Mouse (Mus musculus) ovary, adult 18-20 months (tissue): Measurements from ENCODE around the gene Gm44973.
"Not testable (repeated sequence)": the region's sequence is repeated elsewhere in the genome, so short reads cannot be mapped to it uniquely, and the experiment has no call there.

ENCODE experiments used
- DNase-seq: peaks from one replicate; pipeline ENCODE4 v3.0.0; 2022; ENCODE audit warnings: low spot score, mixed read lengths

Gm44973 gene

DNA sequence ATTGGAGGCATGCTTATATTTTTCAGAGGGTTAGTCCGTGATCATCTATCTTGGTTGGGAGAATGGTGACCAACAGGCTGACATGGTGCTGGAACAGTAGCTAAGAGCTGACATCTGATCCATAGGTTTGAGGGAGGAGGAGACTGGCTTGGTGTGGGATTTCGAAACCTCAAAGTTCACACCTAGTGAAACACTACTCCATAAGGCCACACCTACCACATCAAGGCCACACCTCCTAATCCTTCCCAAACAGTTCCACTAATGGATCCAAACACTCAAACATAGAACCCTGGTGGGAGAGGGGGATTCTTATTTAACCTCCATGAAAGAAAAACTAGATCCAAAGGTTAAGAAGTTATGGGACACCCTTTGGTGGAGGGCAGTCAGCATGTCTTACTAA, 1.6 kb downstream of the Gm44973 start:
- no peak for DNase-seq

DNA sequence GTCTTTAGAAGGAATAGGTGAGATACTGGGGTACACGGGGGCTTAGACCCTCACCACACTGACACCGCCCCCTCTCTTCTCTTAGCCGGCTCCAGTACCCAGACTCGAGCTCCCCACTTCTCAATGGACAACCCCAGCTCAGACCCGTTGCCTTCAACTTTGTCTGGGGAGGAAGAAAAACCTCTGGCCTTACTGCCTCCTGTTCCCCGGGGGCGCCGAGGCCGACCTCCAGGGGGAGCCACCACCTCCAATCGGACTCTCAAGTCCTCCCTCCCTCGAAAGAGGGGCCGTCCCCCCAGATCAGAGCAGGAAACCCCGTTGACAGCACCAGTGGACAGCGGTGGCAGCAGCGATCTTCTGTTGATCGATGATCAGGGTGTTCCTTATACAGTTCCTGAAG, 2.1 kb downstream of the Gm44973 start:
- no peak for DNase-seq

DNA sequence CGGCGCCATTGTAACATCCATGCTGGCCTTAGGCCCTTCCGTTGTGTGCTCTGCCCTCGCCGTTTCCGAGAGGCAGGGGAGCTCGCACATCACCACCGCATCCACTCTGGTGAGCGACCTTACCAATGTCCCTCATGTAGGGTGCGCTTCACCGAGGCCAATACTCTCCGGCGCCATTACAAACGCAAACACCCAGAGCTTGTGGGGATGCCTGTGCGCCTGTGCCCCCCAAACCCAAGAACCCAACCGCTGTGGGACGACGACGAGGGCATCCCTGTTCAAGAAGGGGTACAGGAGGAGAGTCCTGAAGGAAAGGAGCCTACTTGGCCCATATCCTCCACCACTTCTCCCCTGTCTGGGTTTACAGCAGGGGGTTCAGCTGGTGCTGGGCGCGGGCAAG, 2.6 kb downstream of the Gm44973 start:
- no peak for DNase-seq

DNA sequence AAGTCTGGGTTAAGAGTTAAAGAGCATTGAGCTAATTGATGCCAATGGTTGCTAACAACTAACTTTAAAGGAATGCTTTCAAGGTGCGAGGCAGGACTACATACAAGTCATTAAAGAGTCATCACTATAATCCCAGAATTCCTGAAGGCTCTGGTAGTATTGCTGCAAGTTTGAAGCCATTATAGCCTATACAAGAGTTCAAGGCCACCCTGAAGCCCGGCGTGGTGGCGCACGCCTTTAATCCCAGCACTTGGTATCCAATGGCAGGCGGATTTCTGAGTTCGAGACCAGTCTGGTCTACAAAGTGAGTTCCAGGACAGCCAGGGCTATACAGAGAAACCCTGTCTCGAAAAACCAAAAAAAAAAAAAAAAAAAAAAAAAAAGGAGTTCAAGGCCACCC, 4.3 kb downstream of the Gm44973 start:
- DNase-seq, result not testable (repeated sequence)

DNA sequence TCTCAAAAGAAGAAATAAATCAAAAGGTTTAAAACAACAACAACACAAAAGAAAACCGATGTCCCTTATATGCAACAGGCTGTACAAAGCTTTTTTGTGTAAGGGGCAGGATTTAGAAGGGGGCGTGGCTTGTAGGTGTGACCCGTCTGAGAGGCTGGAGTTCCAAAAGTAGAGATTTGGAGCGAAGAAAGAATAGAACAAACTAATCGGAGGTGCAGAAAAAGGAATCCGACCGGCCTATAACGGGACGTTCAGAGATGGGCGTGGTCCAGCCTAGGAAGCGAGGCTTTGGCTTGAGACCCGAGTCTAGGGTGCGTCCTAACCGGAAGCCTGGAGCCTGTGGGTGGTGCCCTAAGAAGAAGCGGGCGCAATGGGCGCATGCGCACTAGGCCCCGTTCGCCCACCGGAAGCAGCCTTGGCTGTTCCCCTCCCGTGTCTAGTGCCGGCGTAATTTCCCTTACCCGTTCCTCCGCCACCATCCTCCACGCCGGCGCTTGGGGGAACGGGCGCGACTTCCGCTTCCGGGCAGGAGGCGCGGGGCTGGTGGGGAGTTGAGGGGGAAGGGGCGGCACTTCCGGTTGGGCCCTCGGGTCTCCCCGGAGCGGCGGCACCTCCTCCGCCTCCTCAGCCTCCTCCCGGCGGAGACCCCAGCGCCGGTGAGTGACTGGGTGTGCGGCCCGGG, 4.8 kb downstream of the Gm44973 start, which contains the start of the genes Zfp865 and Ccdc106:
Gene Zfp865, plus strand, starts transcription at position 377 of the 682 bp plus-strand sequence.
Gene Ccdc106, plus strand, starts transcription at position 554 of the 682 bp plus-strand sequence.
- peak; percentile 99 for DNase-seq

DNA sequence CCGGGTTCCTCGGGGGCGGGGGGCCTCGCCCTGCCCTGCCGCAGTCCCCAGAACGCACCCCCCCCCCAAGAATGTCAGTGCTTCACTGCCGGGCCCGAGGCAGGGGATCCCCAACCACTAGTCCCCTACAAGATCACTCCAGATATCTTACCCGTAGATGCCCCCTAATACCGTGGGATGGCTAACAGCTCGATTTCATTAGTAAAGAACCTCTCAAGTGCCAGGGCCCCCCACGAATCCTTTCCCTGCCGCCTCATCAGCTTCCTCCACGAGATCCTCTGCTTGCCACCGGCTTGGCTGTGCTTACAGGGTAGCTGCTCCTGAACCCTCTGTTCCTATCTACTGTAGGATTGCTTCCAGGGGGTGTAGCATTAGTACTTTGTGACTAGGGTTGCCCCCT, 5.4 kb downstream of the Gm44973 start:
- no peak for DNase-seq

DNA sequence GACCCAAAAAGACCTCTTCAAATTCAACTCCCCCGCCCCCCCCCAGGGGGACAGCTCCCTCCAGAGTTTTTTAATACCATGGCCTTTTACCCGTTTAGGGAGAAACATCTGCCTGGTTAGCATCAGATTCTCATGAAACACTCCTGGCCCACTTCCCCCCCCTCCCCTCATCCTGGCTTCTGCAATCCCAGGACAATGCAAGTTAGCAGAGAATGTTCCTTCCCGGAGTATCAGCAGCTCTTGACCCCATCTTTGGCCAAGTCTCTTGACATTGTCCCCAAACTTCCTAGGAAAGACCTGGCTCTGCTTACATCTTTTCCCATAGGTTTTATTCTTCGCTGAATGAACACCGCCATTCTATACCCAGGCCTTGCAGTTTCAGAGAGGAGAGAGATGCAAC, 5.9 kb downstream of the Gm44973 start:
- no peak for DNase-seq

DNA sequence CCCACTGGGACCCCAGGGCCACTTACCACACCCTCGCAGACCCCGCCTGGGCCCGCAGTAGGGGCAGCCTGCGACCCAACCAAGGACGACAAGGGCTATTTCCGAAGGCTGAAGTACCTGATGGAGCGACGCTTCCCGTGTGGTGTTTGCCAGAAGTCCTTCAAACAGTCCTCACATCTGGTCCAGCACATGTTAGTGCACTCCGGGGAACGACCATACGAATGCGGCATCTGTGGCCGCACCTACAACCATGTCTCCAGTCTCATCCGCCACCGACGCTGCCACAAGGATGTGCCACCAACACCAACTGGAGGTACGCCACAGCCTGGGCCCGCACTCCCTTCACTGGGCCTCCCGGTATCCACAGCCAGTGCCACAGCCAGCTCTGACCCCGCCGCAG, 14.2 kb downstream of the Gm44973 start:
- DNase-seq, result no peak

DNA sequence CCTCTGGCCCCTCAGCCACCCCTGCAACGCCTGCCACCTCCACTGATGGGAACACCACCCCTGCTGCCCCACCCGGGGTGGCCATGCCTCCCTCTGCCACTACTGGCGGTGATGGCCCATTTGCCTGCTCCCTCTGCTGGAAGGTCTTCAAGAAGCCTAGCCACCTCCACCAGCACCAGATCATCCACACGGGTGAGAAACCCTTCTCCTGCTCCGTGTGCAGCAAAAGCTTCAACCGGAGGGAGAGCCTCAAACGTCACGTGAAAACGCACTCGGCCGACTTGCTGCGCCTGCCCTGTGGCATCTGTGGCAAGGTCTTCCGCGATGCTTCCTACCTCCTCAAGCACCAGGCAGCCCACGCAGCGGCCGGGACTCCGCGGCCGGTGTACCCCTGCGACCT, 14.7 kb downstream of the Gm44973 start:
- no peak for DNase-seq

DNA sequence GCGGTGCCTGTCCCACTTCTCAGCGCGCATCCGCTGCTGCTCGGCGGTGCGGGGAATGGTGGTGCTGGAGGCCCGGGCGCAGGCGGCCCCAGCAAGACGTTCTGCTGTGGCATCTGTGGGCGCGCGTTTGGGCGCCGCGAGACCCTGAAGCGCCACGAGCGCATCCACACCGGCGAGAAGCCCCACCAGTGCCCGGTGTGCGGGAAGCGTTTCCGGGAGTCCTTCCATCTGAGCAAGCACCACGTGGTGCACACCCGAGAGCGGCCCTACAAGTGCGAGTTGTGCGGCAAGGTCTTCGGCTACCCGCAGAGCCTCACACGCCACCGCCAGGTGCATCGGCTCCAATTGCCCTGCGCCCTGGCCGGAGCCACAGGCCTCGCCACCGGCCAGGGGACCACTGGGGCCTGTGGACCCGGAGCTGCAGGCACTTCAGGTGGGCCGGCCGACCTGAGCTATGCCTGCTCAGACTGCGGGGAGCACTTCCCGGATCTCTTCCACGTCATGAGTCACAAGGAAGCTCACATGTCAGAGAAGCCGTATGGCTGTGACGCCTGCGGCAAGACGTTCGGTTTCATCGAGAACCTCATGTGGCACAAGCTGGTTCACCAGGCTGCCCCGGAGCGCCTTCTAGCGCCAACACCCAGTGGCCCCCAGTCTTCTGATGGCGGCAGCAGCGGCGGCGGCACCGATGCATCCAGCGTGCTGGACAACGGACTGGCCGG, 15.4 kb downstream of the Gm44973 start:
- DNase-seq, result no peak

DNA sequence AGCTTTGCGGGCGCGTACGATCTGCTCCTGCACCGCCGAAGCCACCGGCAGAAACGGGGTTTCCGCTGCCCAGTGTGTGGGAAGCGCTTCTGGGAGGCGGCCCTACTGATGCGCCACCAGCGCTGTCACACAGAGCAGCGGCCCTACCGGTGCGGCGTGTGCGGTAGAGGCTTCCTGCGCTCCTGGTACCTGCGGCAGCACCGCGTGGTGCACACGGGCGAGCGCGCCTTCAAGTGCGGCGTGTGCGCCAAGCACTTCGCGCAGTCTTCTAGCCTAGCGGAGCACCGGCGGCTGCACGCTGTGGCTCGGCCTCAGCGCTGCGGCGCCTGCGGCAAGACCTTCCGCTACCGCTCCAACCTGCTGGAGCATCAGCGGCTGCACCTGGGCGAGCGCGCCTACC, 16.2 kb downstream of the Gm44973 start:
- DNase-seq, result no peak

DNA sequence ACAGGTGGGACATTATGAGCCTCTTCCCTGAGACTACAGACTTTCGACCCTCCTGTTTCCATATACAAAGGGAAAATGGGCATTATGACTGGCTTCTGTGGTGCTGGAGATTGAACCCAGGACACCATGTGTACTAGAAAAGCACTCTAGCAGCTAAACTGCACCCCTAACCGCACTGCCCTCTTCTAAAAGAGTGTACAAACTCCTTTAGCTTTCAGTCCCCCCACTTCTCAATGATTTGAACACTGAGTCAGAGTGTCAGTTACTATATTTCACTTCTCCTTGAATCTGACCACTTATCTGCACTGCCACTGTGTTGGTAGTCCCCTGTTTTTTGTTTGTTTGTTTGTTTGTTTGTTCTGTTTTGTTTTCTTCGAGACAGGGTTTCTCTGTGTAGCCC, 18.5 kb downstream of the Gm44973 start, which contains the start of gene 4632433K11Rik:
Gene 4632433K11Rik, plus strand, starts transcription at position 301 of the 400 bp plus-strand sequence.
- no peak for DNase-seq

DNA sequence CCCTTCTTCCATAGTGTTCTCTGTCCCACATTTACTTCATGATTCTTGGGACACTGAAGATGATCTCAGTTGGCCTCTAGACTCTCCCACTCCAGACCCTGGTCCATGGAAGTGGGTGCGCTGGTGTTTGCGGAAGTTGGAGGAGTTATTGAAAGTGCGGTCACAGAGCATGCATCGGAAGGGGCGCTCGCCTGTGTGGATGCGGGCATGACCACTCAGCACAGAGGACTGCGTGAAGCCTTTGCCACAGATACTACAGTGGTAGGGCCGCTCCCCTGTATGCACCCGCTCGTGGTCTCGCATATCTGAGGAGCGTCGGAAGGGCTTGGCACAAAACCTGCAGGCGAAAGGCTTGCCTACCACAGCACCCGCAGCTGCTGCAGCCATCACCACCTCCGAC, 20.3 kb downstream of the Gm44973 start:
- DNase-seq, result no peak

DNA sequence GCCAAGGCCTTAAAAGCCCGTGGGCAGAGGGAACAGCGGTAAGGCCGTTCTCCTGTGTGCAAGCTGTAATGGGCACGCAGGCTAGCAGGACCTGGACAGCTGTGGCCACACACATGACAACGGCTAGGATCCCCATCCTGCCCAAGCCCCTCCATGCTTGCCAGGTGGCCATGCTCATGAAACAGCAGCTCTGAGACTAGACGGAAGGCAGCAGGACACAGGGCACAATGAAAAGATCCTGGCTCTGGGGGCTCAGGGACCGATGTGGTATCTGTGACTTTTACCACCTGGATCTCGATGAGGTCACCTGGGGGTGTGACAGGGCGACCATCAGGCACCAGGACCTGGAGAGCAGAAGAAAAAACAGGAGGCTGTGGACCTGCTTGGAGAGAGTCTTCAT, 20.8 kb downstream of the Gm44973 start:
- no peak for DNase-seq

DNA sequence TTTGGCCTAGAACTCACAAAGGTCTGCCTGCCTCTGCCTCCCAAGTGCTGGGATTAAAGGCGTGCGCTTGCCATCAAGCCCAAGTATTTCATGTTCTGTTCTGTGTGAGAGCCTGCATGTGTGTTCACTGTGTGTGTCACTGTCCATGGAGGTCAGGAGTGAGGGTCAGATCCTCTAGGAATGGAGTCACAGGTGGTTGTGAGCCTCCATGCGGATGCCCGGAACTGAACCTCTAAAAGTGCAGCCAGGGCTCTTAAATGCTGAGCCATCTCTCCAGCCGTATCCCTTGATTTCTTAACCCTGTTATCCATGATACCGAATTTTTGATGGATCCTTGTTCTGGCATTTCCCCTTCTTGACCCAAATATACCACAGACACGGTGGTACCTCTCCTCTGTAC, 21.7 kb downstream of the Gm44973 start:
- no peak for DNase-seq

DNA sequence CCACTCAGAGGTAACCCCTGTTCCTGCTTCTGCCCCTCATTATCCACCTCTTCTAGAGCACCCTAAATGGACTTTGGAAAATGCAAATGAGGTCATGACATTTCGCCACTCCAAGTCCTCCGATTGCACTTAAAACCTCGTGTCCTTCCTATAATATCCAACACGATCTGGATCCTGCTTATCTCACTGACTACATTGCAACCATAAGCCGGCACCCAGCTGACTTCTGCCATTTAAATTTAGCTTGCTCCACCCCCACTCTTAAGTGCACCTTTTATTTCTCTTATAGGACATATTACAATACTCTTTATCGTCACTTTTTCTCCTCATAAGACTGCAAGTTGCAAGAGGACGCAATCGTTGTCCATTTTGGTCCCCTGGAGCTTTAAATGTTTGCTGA, 22.2 kb downstream of the Gm44973 start:
- DNase-seq, result no peak

DNA sequence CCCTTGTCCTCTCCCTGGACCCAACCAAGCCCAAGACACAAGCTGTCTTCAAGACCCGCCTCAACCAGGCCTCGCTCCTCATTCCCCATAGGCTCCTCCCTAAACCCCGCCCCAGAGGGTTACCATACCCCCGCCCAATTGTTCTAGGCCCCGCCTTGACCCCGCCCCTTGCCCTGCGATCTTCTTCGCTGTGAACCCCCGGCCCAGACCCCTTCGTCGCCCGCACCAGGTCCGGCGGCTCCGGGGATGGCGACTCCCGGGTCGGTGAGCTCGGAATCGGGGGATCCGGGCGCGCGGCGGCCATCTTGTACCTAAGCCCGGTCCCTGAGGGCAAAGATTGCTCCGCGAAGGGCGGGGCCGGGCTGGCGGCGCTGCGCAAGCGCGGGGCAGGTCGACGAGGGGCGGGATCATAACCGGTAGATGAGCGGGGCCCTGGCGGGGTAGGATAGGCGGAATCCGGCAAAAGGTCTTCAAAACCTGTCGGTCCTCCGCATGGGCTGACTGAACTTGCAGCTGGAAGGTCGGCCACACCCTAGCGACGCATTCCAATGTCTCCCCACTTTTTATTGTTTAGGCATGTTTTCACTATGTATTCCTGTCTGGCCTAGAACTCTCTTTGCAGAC, 22.9 kb downstream of the Gm44973 start, which contains the start of gene Zfp784:
Gene Zfp784, minus strand, starts transcription at position 338 of the 624 bp plus-strand sequence.
- peak; percentile 88 for DNase-seq

DNA sequence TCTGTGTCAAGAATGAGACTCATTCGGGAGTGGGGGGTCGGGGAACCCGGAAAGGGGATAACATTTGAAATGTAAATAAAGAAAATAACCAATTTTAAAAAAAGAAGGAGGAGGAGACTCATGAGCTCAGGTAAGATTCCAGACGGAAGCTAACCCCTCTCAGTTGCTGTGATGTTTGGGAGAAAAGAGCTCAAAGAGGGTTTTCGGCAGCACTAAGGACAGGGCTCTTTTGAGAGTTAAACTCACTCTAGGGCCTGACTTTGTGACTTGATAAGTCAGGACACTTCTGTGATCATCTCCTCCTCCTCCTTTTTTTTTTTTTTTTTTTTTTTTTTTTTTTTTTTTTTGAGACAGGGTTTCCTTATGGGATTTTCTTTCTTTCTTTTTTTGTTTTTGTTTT, 23.6 kb downstream of the Gm44973 start:
- no peak for DNase-seq

DNA sequence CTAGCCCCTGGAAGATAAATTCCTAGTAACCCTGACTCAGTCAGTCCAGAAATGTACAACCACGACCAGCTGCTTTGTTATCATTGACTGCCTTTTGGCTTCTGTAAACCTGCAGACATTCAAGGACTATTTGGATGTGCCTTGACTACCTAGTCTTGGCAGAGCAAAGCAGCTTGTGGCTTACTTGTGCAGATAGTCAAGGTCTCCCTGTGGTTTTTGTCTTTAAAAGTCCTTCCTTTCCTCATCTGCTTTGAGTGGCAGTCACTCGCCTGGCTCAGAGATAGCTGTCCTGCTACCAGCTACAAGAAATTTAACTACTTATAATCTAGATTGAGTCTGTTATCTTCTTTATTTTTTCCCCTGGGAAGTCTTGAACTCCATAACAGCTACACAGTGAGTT, 29.7 kb downstream of the Gm44973 start:
- no peak for DNase-seq

DNA sequence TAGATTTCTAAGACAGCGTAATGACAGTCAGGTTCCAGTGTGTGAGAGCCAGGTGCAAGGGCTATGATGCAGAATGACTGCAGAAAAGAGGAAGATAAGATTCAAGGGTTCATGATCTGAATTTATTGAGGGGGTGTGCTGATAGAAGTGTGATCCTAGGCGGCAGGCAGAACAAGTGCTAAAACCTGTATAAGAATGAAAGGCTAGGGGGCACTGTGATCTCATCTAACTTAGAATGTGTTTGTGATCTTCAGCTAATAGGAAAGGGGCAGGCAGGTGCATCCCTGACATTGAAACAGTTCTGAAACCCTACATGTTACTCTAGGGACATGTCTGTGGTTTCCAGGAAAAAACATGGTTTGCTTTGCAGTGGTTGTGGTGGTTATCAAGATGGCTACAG, 30.8 kb downstream of the Gm44973 start:
- DNase-seq, result no peak

DNA sequence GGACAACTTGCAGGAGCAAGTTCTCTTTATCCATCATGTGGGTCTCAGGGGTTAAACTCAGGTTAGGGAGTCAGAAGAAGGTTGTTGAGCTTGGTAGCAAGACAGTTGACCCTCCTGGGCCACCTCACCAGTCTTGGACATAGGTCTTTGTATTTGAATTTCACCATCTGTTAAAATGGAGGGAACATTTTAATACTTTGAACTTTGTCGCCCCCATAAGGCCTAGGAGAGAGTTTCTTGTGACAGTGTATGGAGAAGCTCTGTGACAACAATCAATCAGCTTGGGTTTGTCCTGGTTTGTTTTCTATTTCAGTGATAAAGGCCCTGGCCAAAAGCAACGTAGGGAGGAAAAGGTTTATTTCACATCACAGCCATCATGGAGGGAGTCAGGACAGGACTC, 32.0 kb downstream of the Gm44973 start:
- no peak for DNase-seq

DNA sequence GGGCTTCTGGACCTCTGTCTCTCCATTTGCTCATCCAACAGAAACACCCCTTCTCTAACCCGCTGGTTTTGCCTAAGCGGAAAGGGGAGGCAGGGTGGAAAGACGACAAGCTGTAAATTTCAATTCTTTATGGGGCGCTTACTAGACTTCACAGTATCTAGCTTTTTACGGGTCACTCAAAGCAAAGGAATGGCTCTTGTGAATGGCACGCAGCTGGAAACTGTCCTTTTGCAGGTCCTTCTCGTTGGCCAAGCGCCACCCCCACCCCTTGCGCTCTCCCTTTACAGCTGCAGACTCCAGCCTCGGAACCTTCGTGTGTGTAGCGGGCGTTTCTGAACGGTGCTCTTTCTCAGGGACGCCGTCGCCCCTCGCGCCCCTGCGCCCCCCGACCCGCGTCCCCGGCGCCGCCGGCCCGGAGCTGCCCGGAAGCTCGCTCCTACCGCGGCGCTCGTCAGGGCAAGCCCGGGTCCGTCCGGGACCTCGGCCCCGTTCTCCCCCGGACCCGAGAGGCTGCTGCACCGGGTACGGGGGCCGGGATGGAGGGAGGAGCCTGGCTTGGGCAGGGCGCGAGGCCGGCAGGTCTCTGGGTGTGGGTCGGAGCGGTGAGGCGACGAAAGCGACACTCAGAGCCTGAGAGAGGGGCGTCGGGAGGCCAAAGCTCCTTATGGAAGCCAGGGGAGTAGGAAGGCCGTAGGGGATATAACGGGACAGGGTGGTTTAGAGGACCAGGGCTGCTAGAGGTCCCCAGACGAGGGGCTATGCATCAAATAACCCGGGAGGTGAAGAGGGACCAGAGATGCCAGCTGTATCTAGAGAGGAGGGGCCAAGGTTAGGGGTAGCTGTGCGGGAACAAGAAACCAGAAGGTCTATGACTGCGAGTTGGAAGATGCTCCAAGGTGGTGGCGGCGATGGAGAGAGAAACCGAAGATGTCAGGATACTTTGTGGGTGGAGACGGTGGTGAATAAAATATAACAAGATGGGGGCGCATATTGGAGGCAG, 36.2 kb downstream of the Gm44973 start, which contains the start of gene Zfp580:
Gene Zfp580, plus strand, starts transcription at position 346 of the 1,000 bp plus-strand sequence.
- peak; percentile 50 for DNase-seq
